Mouse (Mus musculus) urinary bladder, adult 2 months (tissue): ENCODE measurements at regions not wholly inside any gene's neighbourhood (a gene's known extent, or its start where the extent isn't known, plus 50 kb on each side); places are given as distances from the start of the nearest gene placed in this dataset.
A peak's percentile ranks its signal among the peaks of the same experiment; 100 is the strongest.

ENCODE experiments used
- DNase-seq: peaks from one replicate; pipeline ENCODE4 v3.0.0; 2022; ENCODE audit warnings: low spot score

DNA sequence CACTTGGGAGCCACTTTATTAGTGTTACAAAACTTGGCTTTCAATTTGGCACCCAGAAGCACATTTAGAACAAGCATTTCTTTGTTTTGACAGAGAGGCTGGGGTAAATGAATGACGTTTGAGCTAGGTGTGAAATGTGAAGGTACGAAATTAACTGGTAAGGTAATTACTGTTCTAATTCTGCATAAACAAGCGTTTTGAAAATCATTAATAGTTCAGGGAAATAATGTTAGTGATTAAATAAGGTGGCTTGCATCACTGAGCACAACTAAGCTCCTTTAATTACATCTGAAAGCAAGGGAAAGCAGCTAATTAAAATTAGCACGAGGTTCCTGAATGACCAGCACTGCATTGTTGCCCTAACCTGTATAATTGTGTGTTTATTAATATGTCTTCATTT lies 529.9 kb upstream of the Pkn2 start:
- DNase-seq = no peak

DNA sequence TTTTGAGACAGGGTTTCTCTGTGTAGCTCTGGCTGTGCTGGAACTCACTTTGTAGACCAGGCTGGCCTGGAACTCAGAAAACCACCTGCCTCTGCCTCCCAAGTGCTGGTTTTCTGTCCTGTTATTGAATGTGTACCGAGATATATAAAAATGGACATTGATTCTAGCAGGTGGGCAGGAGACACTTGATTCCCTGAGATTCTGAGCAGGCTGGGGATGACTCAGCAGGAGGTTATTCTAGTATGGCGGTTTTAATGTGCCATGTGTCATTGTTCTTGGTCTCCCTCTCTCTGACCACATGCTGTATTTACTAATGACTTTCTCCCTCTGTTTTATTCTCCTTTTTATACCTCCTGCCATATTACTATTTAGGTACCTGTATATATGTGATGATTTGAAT lies 517.2 kb upstream of the Pkn2 start:
- DNase-seq = no peak

DNA sequence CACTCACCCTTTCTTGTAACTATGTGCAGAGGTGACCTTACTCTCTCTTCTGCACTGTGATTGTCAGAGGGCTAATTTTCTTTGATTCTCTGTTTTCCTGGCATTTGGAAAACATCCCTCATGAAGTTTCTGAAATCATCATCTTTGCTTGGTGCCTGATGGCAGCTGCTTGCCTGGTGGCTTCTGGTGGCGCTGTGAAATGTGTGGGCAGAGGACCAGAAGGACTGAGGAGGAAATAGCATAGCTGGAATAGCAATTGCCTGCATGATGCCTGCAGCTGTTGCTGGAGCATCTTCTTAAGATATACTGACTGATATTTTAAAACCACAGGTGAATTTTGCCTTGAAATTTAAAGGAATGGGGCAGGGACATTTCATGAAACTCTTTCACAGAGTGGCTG lies 502.6 kb upstream of the Pkn2 start:
- DNase-seq = no peak

GRCm38 (mm10) chr3:143379193-143379592 lies 497.4 kb upstream of the Pkn2 start:
- peak; percentile 29 for DNase-seq

DNA sequence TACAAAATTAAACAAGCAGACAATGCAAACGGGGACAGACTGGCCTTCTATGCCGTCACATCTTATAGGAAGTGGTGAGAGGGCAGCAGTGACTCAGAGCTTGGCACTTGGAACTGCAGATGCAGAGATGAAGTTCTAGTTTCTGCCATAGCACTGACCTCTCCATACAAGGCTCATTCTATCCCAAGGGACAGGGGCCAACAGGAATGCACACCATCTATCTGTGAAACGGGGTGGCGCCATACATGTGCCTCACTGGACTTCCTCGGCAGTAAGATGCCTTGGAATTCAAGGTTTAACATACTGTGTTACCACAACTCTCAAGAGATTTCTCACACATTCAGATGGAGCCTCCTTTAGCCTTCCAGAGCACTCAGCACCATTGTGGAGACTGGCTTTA lies 495.6 kb upstream of the Pkn2 start:
- no peak for DNase-seq

GRCm38 (mm10) chr3:143375527-143376061 lies 493.8 kb upstream of the Pkn2 start:
- no peak for DNase-seq

- no peak for DNase-seq
Observed at GRCm38 (mm10) chr3:143373501-143373900, 491.7 kb upstream of the Pkn2 start.

DNA sequence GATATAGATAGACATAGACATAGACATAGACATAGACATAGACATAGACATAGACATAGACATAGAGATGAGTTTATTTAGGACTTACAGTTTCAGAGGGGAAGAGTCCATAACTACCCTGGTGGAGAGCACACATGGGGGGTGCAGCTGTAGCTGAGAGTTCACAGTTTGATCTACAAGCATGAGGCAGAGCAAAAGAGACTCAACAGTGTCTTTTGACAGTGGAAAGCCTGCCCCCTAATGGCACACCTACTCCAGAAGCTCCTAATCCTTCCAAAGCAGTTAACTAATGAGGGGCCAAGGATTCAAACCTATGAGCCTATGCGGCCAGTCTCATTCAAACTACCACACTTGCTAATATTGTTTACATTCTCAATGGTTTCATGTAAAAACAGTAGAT lies 487.2 kb upstream of the Pkn2 start:
- DNase-seq = no peak

DNA sequence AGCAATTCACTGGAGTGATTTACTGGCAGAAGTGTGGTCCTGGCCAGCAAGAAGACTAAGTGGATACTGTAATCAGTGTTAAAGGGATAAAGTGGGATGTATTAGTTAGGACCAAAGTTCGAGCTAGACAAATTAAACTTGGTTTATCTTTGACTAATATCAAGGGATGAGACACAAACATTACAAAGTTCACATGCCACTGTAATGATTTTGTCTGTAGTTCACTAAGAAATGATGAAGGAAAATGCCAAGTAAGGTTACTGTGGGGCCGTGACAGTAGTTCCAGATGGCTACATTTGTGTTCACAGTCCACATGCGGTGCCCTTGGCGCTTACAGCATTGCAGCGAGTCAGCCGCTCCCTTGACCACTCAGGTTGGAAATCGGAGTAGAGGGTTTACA lies 458.2 kb upstream of the Pkn2 start:
- no peak for DNase-seq

DNA sequence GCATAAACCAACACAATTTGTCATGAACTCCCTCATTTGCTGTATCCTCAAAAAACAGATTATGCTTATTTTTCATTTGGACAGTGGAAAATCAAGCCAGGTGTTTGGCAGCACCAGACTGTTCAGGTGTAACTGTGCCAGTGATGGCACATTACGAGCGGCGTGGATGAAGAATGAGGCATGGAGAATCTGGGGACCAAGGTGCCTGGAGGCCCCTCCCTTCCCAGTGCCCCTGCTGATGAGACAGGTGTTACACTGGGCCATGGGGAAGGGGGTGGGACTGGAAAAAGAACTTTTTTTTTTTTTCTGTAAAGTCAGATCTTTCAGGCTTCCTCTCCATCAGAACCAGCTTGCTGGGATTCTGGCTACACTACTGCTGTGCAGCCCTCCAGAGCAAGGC lies 451.5 kb upstream of the Pkn2 start:
- no peak for DNase-seq

GRCm38 (mm10) chr3:143328521-143328920 lies 446.7 kb upstream of the Pkn2 start:
- DNase-seq = no peak

GRCm38 (mm10) chr3:143327652-143328051 lies 445.8 kb upstream of the Pkn2 start:
- no peak for DNase-seq

GRCm38 (mm10) chr3:143316457-143316856 lies 434.7 kb upstream of the Pkn2 start:
- no peak for DNase-seq

DNA sequence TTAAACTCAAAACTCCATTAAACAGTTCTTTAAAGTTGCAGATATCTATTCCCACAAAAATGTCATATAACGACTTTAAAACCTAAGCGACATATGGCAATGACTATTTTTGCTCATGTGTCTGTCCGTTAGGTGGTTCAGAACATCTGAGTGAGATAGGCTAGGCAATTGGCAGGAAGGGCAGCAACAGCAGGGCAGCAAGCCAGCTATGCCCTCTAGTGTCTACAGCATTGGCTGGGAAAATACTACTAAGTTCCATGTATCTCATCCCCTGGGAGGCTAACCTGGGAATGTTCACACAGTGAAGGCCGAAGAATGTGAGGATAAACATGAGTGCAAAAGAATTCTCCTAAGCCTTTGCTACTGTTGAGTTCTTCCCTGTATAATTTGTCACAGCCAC lies 410.0 kb upstream of the Pkn2 start:
- DNase-seq = no peak

DNA sequence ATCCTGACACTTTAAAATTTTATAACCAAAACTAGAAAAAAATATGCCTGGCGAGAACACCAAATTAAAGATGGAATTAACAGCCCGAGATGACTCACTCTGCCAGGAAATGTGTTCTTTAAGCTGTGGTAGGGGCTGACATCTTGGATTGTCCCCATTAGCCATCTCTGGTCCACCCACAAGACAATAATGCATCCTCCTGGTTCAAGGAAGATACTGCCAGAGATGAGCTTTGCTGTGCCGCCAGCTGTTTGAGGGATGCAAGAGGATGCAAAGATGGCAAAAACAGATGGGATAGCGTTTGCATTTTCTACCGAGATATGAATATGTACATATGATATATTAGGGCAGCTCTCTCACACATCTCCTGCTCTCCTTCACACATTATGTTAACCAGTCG lies 382.3 kb upstream of the Pkn2 start:
- DNase-seq = no peak

- no peak for DNase-seq
Observed at GRCm38 (mm10) chr3:143252643-143253042, 370.8 kb upstream of the Pkn2 start.

GRCm38 (mm10) chr3:143252008-143252407 lies 370.2 kb upstream of the Pkn2 start:
- no peak for DNase-seq

DNA sequence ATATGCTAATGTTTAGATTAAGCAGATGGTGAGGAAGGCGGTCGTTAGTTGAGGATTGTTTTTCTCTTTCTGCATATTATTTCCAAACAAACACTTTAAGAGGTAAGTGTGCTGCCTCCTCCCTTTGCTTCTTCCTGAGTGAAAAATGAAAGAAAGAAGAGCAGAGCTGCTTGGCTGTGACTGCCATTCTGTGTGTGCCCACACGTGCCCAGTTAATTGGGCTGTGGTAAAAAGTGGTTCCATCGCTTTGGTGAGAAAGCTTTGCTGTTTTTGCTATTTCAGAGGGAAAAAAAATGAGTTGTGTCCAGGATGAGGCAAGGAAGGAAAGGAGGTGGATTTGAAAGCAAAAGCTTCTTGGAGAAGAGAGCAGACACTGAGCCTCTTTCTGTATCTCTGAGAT lies 360.9 kb upstream of the Pkn2 start:
- DNase-seq = no peak

- DNase-seq = no peak
Observed at GRCm38 (mm10) chr3:143240545-143241383, 359.0 kb upstream of the Pkn2 start.

DNA sequence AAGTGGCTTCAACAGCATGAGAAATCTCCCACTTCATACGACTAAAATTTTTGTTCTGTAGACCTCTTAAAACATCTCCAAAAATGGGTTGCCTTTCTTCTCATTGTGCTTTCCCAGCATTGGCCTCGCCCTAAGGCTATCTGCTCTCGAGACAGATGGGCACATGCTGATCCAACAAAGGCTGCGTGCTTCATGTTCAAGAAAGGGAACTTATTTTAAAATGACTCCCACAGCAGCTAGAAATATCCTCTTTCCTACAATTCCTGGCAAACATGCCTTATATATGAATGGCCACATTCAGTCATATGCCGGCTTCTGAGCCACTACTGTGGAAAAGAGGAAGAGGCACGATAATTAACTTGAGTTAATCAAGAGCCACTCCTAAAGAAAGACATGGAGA lies 356.7 kb upstream of the Pkn2 start:
- DNase-seq = no peak

- no peak for DNase-seq
Observed at GRCm38 (mm10) chr3:143223999-143224729, 342.4 kb upstream of the Pkn2 start.

DNA sequence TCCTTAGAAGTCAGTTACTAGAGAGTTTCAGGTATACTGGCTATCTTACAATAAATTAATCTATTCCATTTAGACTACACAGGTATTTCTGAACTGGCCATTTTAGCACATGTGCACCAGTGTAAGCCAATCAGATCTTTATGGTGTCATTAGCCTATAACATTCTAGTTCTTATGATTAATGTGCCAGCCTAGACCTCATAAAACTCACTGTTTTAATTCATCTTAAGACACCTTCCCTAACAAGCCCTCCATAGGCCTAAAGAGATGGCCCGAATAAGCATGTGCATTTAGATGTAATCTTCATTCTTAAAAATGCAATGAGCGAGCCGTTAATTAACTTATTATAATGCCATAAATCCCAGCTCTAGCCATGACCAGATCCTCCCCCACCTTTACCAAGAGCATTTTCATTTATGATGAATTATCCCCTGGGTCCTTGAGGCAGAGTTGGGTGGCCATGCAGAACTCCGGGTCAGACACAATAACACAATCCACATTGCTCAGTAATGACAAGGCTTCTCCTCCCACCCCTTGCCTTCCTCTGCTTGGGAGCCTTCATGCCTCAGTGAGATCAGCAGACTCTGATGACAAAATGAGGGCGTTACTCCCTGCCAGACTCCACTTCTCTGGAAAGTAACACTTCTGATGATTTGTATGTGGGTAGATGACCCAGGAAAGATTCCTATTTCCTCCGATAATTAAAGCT lies 311.6 kb upstream of the Pkn2 start:
- DNase-seq = no peak
